Mouse (Mus musculus) adrenal gland, adult 8-10 months (tissue): Measurements from ENCODE around the gene Aes. TPM values are rescaled to one million over a fixed set of nuclear protein-coding genes. Genes with fewer than 3 reads are reported as not detected.

Source experiments
- DNase-seq: peaks from one replicate; pipeline ENCODE4 v3.0.0; 2022
- total RNA-seq, 4 experiments: library from RNA; stranded (reverse); gene quantifications; 2 replicates each; pipeline ENCODE4 v1.2.4; 2022

The Aes gene
- total RNA-seq, 4 experiments from 2014 or later = 989 to 1,424 (median 1,166) TPM

- DNase-seq = peak; percentile 99
These were observed 14.0 kb upstream of the Aes start, which contains the start of gene Gna11 for GRCm38 (mm10) chr10:81545161-81545747. TSS of gene Gna11 (minus strand) at chr10:81545190.

GRCm38 (mm10) chr10:81546332-81546731, 13.0 kb upstream of the Aes start:
- no peak for DNase-seq

GRCm38 (mm10) chr10:81546788-81547571, 12.3 kb upstream of the Aes start:
- DNase-seq = no peak

DNA sequence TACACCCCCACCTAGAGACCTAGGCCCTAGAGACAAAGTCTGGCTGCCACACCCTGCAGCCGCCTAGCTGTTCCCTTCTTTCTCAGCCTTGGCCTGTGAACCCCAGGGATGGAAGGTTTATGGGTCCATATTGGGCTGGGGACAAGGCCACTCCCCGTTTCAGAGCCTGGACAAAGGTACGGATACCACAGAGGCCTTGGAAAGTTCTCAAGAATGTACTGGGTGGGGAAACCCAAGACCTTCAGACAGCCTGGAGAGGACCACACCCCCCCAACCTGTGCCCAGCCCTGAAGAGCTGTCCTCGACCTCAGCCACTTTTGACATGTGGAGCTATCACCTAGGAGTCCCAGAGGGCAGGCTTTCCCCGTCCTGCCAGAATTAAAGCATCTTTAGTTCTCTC, 10.3 kb upstream of the Aes start:
- DNase-seq = no peak

- no peak for DNase-seq
These were observed 9.0 kb upstream of the Aes start for GRCm38 (mm10) chr10:81550257-81550656.

- peak; percentile 82 for DNase-seq
These were observed 7.6 kb upstream of the Aes start for GRCm38 (mm10) chr10:81551597-81552102.

GRCm38 (mm10) chr10:81553232-81553631, 6.1 kb upstream of the Aes start:
- DNase-seq = no peak

- no peak for DNase-seq
These were observed 5.2 kb upstream of the Aes start for GRCm38 (mm10) chr10:81553807-81554755.

GRCm38 (mm10) chr10:81556282-81556681, 3.0 kb upstream of the Aes start:
- DNase-seq = no peak

GRCm38 (mm10) chr10:81557491-81557890, 1.8 kb upstream of the Aes start:
- DNase-seq = no peak

GRCm38 (mm10) chr10:81559627-81560539, 595 bp downstream of the Aes start:
- DNase-seq = peak; percentile 69

- peak; percentile 58 for DNase-seq
These were observed 1.6 kb downstream of the Aes start for GRCm38 (mm10) chr10:81560719-81561459.

- DNase-seq = peak; percentile 14
These were observed 3.1 kb downstream of the Aes start for GRCm38 (mm10) chr10:81562411-81562810.

DNA sequence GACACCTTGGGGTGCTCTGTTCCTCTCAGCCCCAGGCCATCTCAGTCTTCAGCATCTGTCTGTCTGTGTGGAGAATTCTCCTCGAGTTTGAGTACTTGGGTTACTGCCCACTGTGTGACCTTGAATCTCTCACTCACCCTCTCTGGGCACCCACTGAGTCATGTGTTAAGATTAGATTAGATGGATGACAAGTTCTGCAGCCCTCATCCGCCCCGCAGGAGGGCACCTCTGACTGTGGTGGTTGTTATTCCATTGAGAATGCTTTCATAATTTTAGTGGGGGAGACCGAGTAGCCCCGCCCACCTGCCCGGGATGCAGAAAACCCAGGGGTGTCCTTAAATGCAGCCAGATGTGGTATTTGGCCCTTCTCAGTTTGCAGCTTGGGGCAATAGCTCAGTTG, 4.2 kb downstream of the Aes start:
- DNase-seq = peak; percentile 81

GRCm38 (mm10) chr10:81564216-81564615, 4.9 kb downstream of the Aes start:
- peak; percentile 69 for DNase-seq

DNA sequence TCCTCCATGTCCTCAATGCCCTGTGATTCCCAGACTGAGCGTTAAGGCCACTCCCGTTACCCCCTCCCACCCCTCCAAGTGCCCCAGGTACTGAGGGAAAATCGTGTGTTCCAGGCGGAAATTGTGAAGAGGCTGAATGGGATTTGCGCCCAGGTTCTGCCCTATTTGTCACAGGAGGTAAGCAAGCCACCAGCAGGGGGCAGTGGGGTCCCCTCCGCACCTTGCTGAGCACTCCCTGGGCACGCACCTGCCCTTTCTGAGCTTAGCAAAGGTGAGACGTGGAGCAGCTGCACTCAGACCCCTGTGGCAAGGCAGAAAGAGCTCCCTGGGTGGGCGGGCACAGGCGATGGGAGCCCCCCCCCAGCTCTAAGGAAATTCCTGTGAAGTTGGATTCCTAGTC, 5.4 kb downstream of the Aes start:
- peak; percentile 43 for DNase-seq

DNA sequence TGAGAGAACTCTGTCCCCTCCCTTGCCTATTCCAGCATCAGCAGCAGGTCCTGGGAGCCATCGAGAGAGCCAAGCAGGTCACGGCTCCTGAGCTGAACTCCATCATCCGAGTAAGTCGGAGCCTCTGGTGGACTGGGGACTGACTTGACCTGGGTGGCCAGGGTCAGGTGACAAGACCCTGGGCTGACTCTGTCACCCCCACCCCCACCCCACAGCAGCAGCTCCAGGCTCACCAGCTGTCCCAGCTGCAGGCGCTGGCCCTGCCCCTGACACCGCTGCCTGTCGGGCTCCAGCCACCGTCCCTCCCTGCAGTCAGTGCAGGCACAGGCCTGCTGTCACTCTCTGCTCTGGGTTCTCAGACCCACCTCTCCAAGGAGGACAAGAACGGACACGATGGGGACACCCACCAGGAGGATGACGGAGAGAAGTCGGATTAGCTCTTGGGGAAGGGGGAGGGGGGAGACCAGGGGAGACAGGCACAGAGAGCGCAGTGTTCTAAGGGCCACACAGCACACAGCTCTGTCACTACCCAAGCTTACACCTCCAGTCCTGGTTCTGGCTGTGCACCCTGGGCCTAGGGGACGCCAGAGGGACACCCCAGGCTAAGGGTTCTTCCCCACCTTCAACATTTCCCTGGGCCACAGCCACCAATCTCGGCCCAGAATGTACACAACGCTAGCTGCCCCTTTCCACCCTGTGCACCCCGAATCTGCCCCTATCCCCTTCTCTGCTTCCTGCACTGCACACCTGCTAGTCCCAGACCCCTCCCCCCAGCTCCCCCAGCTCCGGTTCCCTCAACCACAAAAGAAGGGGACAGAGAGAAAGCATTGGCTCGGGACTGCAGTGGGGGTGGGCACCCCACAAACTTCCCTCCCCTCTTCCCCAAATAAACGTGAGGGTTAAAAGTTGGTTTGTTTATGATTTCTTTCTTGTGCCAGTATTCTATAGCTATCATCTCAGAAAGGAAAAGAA, 6.3 kb downstream of the Aes start:
- DNase-seq = peak; percentile 25

DNA sequence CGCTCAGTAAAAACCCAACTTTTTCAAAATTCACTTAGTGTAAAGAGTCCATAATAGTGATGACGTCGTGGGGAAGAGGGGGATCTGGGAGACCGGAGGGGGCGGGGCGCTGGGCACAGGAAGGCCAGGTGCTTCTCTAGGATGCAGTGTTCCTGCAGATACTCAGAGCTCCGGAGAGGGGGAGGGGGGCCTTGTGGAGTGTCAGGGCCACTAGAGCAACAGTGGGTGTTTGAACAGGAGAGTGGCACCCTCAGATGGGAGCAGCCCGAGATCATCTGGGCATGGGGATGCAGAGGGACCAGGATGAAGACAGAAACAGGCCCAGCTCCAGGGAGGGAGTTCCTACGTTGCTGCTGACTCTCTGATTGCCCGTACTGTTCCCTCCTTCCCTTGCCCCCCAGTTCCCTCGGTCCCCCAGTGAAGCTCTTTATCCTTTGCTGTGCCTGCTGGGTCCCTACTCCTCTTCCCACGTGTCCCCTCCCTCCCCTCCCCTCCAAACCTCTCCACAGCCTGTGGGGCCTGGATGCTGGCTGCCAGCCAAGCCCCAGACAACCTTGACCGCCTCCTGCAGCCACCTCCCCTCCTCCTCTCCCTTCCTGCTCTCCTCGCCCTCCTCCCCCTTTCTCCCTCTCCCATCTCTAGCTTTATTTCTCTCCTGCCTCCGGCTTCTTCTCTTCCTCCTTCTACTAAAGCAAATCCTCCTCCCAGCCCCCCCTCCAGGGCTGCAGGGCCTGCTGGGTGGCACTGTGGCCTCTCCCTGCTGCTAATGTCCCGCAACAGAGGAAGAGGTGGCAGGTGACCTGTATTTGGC, 9.3 kb downstream of the Aes start:
- DNase-seq = peak; percentile 73
